Mouse (Mus musculus): ENCODE results near the gene Ddx39b. TPM values are rescaled to one million over a fixed set of nuclear protein-coding genes. Genes with fewer than 3 reads are reported as not detected.
A peak's percentile ranks its signal among the peaks of the same experiment; 100 is the strongest.

The Ddx39b gene
- total and polyA plus RNA-seq, 3 experiments, result 206 to 787 (median 581) TPM

DNA sequence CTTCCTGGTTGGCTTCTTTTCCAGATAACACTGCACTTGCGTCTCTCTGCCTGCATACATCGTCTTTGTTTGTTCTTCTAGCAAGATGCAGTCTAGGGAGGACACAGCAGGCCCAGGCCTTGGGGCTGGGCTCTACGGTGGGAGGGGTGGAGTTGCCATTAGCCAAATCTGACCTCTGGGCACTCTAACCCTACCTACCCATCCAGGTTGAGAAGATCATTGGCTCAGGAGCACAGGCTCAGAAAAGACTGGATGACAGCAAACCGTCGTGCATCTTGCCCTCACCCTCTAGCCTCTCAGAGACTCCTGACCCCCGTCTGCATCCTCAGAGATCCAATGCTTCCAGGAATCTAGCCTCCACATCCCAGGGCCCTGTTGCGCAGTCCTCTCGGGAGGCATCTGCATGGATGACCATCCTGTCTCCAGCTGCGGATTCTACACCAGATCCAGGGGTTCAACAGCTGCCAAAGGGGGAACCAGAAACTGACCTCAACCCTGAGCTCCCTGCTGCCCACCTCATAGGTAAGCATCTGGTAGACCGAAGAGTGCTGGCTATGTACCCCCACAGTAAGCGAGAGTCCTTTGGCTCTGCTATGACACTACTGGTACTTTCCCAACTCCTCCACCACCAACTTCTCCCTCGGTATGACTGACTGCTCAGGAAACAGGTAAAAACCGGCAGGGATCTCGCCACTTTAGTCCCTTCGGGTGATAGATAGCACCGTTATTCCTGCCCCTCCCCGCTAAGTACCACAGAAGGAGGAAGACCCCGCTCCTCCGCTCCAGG, 46.5 kb upstream of the Ddx39b start:
- Histone ChIP-seq H3K79me2 (ENCODE audit: control insufficient read depth, insufficient read depth, low read length, poor library complexity) (peaks cover 5% of the 10 kb centered on the region; the same call in 1 of the 2 replicates), H3K4me1 (ENCODE audit: control insufficient read depth in 1 of 2, insufficient read depth in 2 of 2, low read length in 2 of 2) (peaks cover 11 to 23% of the 10 kb centered on the region in 2 experiments), H3K27ac (ENCODE audit: control insufficient read depth, low read depth, low read length) (no peak overlapping the region), H3K36me3 (ENCODE audit: control insufficient read depth in 1 of 2, insufficient read depth in 2 of 2, low read length in 2 of 2) (peaks cover 0 to 18% of the 10 kb centered on the region in 2 experiments; a peak in 2 of 4 replicates), H3K4me3 (ENCODE audit: control insufficient read depth in 1 of 2, insufficient read depth in 1 of 2, low read depth in 2 of 2, low read length in 2 of 2) (peak overlapping the region; percentile 71 to 74), H3K9me3 (replicated peaks; ENCODE audit: insufficient read depth, low read length) (no peaks in the 10 kb centered on the region), H3K27me3 (ENCODE audit: control insufficient read depth in 1 of 2, insufficient read depth in 2 of 2, low read length in 2 of 2) (no peaks in the 10 kb centered on the region), H3K9ac (ENCODE audit: control insufficient read depth, low read depth, low read length, poor library complexity, severe bottlenecking) (peak overlapping the region; percentile 71)
- DNase-seq (ENCODE audit: low read depth, low spot score), result no peak
- no peak for TF ChIP-seq RAD21 (IDR thresholded peaks at IDR 0.05; ENCODE audit: low read depth, low read length)
- no peak for TF ChIP-seq TCF12 (IDR thresholded peaks at IDR 0.05; ENCODE audit: low read depth, low read length)
- no peak for TF ChIP-seq MXI1 (IDR thresholded peaks at IDR 0.05; ENCODE audit: low read depth, low read length)
- no peak for TF ChIP-seq CTCF (IDR thresholded peaks at IDR 0.05 in 2 of 3, conservative IDR thresholded peaks at IDR 0.05 in 1 of 3; ENCODE audit: control insufficient read depth in 1 of 3, insufficient read depth in 1 of 3, low read depth in 2 of 3, low read length in 3 of 3, poor library complexity in 1 of 3, severe bottlenecking in 1 of 3)
- TF ChIP-seq EP300 (IDR thresholded peaks at IDR 0.05; ENCODE audit: low read depth in 1 of 2, low read length in 2 of 2), result no peak
- TF ChIP-seq JUND (IDR thresholded peaks at IDR 0.05; ENCODE audit: low read depth, low read length), result no peak

- Histone ChIP-seq H3K27ac (ENCODE audit: control insufficient read depth, low read depth, low read length) (peak overlapping the region; percentile 5; the same call in 1 of the 2 replicates), H3K79me2 (ENCODE audit: control insufficient read depth, insufficient read depth, low read length, poor library complexity) (peaks cover 5% of the 10 kb centered on the region; the same call in 1 of the 2 replicates), H3K9ac (ENCODE audit: control insufficient read depth, low read depth, low read length, poor library complexity, severe bottlenecking) (peak overlapping the region; percentile 71), H3K4me3 (ENCODE audit: control insufficient read depth in 1 of 2, insufficient read depth in 1 of 2, low read depth in 2 of 2, low read length in 2 of 2) (peak overlapping the region; percentile 71 to 74), H3K27me3 (ENCODE audit: control insufficient read depth in 1 of 2, insufficient read depth in 2 of 2, low read length in 2 of 2) (no peaks in the 10 kb centered on the region), H3K4me1 (ENCODE audit: control insufficient read depth in 1 of 2, insufficient read depth in 2 of 2, low read length in 2 of 2) (peaks cover 12 to 23% of the 10 kb centered on the region in 2 experiments), H3K9me3 (replicated peaks; ENCODE audit: insufficient read depth, low read length) (no peaks in the 10 kb centered on the region), H3K36me3 (ENCODE audit: control insufficient read depth in 1 of 2, insufficient read depth in 2 of 2, low read length in 2 of 2) (peaks cover 0 to 17% of the 10 kb centered on the region in 2 experiments; a peak in 2 of 4 replicates)
- peak; percentile 89 for DNase-seq (ENCODE audit: low read depth, low spot score)
- TF ChIP-seq RCOR1 (IDR thresholded peaks at IDR 0.05; ENCODE audit: low read depth, low read length), result no peak
- peak; percentile 74 for TF ChIP-seq SIN3A (IDR thresholded peaks at IDR 0.05; ENCODE audit: low read length)
- TF ChIP-seq GABPA (IDR thresholded peaks at IDR 0.05; ENCODE audit: low read depth, low read length), result no peak
- peak; percentile 51 for TF ChIP-seq RAD21 (IDR thresholded peaks at IDR 0.05; ENCODE audit: low read depth, low read length)
- TF ChIP-seq ZNF384 (IDR thresholded peaks at IDR 0.05; ENCODE audit: low read depth, low read length), result no peak
- TF ChIP-seq MAFK (IDR thresholded peaks at IDR 0.05; ENCODE audit: borderline replicate concordance, low read depth, low read length), result no peak
- no peak for TF ChIP-seq MYB (IDR thresholded peaks at IDR 0.05; ENCODE audit: low read depth, low read length)
- TF ChIP-seq TCF12 (IDR thresholded peaks at IDR 0.05; ENCODE audit: low read depth, low read length), result 0 out of 2 replicates have a peak, but pooled peaks have one; percentile 42
- no peak for TF ChIP-seq TAL1 (IDR thresholded peaks at IDR 0.05; ENCODE audit: low read length)
- no peak for TF ChIP-seq ELF1 (IDR thresholded peaks at IDR 0.05; ENCODE audit: low read depth, low read length)
- TF ChIP-seq EP300 (IDR thresholded peaks at IDR 0.05; ENCODE audit: low read depth in 1 of 2, low read length in 2 of 2), result peak in 1 of 2 experiments; percentile 18; a peak in 2 of 4 replicates
- no peak for TF ChIP-seq POLR2AphosphoS2 (IDR thresholded peaks at IDR 0.05; ENCODE audit: low read length)
- peak; percentile 81 to 96 (median 96) for TF ChIP-seq CTCF (IDR thresholded peaks at IDR 0.05 in 2 of 3, conservative IDR thresholded peaks at IDR 0.05 in 1 of 3; ENCODE audit: control insufficient read depth in 1 of 3, insufficient read depth in 1 of 3, low read depth in 2 of 3, low read length in 3 of 3, poor library complexity in 1 of 3, severe bottlenecking in 1 of 3)
- TF ChIP-seq ZKSCAN1 (IDR thresholded peaks at IDR 0.05; ENCODE audit: low read depth, low read length), result no peak
- peak; percentile 94 for TF ChIP-seq MAZ (IDR thresholded peaks at IDR 0.05; ENCODE audit: low read depth, low read length)
- TF ChIP-seq SMC3 (IDR thresholded peaks at IDR 0.05; ENCODE audit: low read depth, low read length), result peak; percentile 78
- no peak for TF ChIP-seq USF1 (IDR thresholded peaks at IDR 0.05; ENCODE audit: low read depth, low read length)
- 0 out of 2 replicates have a peak, but pooled peaks have one; percentile 11 for TF ChIP-seq UBTF (IDR thresholded peaks at IDR 0.05; ENCODE audit: borderline replicate concordance, insufficient read depth, low read depth, low read length)
- no peak for TF ChIP-seq E2F4 (IDR thresholded peaks at IDR 0.05; ENCODE audit: borderline replicate concordance, low read depth, low read length)
- no peak for TF ChIP-seq TBP (IDR thresholded peaks at IDR 0.05; ENCODE audit: low read depth, low read length)
- TF ChIP-seq GATA1 (IDR thresholded peaks at IDR 0.05; ENCODE audit: low read depth, low read length), result no peak
- TF ChIP-seq BHLHE40 (IDR thresholded peaks at IDR 0.05; ENCODE audit: borderline replicate concordance, low read depth, low read length), result no peak
- TF ChIP-seq MAX (IDR thresholded peaks at IDR 0.05; ENCODE audit: low read length), result peak; percentile 10; the same call in 1 of the 2 replicates
- TF ChIP-seq NRF1 (IDR thresholded peaks at IDR 0.05; ENCODE audit: insufficient read depth, low read depth, low read length, poor library complexity, severe bottlenecking), result peak; percentile 52; the same call in 1 of the 2 replicates
- no peak for TF ChIP-seq JUND (IDR thresholded peaks at IDR 0.05; ENCODE audit: low read depth, low read length)
- peak; percentile 42; the same call in 1 of the 2 replicates for TF ChIP-seq NELFE (IDR thresholded peaks at IDR 0.05; ENCODE audit: low read depth, low read length)
Measured at GRCm38 (mm10) chr17:35195631-35196320, 45.8 kb upstream of the Ddx39b start.
